Mouse (Mus musculus): ENCODE results near the gene Iglon5.

Iglon5 gene

GRCm38 (mm10) chr7:43465344-43466098, 24.4 kb downstream of the Iglon5 start:
- intact Hi-C loops (cut with DNase I), result loop anchor here (2.0 kb wide), 1 partner anchor 43 kb away; no protein-coding TSS in a partner anchor

GRCm38 (mm10) chr7:43464864-43465343, 25.0 kb downstream of the Iglon5 start:
- intact Hi-C loops (cut with DNase I), result no loop called here

DNA sequence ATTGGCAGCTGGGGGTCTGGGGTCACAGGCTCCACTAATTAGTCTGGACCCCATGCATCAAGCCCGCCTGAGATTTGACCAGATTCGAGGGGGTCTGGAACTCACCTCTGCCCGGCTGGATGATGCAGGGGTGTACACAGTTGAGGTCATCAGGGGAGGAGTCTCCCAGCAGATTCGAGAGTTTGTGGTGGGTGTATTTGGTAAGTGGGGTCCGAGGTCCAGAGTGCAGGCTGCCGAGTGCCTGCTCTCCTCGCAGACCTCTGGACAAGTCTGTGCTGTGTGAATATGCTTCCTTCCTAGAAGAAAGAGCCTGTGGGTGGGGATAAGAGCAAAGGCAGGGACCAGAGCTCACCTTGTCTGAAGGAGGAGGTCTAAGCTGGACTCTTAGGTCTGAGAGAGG, 25.9 kb downstream of the Iglon5 start:
- intact Hi-C loops (cut with DNase I), result no loop called here

DNA sequence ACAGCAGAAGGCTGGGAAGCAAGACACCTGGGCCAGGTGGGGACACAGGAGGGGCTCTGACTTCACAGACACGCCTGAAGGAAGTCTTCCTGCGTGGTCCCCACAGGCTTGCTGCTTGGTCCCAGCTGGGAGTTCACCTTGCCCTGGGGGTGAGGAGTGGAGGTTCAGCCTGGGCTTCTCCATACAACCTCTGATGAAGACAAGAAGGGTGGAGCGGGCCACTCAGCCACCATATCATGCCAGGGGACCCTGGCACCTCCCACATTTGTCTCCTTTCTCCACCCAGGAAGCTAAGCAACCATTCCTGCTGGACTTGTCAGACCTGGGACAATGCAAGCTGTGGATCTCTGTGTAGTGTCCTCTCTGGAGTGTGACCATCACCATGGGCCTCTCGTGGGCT, 27.0 kb downstream of the Iglon5 start, which contains the start of gene Vsig10l:
Gene Vsig10l (plus strand): TSS at position 301 of the 400 bp plus-strand sequence.
- intact Hi-C loops (cut with DNase I), result no loop called here

DNA sequence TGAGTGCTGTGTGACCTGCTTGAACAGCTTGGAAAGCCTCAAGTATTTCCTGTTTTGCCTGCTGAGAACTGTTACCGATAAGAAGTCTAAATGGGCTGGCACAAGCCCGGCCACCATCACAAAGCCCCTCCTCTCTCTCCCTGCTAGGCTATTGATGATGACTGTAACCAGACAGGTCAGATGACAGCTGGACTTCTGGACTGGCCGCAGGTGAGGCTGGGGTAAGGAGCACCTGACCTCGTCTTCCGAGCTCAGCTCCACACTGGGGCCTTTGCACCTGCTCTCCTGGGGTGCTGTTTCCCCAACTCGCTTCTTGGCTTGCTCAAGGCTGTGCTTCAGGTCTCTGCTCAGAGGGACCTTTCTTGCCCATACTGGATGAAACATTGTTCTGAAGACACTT, 35.5 kb downstream of the Iglon5 start:
- intact Hi-C loops (cut with DNase I), result no loop called here

- intact Hi-C loops (cut with DNase I), result no loop called here
Measured at GRCm38 (mm10) chr7:43453599-43454355, 36.1 kb downstream of the Iglon5 start.

DNA sequence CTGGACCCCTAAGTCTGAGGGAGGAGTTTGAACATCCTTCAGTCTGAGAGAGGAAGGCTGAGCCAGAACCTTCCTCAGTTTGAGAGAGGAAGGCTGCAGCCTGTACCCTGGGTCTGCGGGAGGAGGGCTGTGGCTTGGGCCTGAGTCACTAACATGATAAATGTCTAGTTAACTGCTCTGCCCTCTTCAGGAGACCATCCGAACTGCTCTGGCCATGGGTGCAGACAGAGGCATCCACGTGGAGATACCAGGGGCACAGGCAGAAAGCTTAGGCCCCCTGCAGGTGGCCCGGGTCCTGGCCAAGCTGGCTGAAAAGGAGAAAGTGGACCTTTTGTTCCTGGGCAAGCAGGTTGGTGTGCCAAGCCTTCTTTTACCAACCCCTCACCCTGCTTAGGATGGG, 37.3 kb downstream of the Iglon5 start:
- intact Hi-C loops (cut with DNase I), result no loop called here

DNA sequence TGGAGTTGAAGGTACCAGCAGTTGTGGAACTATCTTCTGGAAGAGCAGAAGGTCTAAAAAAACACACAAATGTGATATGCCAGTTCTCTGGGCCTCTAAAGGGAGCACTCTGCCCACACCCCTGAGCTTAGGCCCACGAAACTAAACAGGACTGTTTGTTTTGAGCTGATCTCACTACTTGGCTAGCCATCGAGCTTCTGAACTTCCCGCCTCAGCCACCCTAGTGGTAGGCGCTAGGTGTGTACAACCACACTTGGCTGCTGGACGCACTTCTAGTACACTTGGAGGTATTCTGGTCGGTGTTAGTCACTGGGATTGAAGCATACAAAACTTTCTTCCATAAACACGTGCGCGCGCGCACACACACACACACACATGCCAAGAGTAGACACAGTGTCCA, 38.1 kb downstream of the Iglon5 start:
- intact Hi-C loops (cut with DNase I), result no loop called here

DNA sequence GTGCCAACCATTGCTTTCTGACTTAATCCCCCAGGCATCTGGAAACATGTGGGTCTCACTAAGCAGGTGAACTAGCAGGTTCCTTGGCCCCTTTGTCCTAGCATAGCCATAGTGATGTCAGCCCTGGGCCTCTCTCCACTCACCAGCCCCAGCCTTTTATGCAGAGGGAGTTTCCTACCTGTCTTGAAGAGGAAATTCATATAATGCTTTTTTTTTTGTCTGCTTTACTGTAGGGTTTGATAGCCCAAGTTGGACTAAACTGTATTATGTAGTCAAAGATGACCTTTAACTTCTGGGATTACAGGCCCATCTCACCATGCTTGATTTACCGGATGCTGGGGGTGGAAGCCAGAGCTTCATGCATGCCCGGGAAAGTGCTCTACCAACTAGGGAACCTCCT, 40.1 kb downstream of the Iglon5 start:
- intact Hi-C loops (cut with DNase I), result loop anchor here (10.0 kb wide), 1 partner anchor 145 kb away; no protein-coding TSS in a partner anchor

DNA sequence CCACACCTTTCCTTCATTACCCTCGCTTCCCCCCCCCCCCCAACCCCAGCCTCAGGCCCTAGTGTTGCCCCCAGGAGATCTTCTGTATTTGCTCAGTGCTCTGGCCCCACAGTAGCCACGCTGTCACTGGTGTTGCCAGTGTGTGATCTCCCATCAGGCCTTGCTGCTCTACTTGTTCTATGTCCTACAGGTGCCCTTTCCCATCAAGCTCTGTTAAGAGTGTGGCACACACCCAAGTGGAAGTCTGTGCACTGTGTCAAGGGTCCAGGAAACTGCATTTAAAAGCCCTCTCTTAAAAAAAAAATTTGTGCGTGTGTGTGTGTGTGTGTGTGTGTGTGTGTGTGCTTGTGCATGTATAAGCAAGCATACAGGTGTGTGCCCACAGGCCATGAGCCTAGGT, 41.6 kb downstream of the Iglon5 start:
- intact Hi-C loops (cut with DNase I), result loop anchor here (10.0 kb wide), 1 partner anchor 143 kb away; no protein-coding TSS in a partner anchor

DNA sequence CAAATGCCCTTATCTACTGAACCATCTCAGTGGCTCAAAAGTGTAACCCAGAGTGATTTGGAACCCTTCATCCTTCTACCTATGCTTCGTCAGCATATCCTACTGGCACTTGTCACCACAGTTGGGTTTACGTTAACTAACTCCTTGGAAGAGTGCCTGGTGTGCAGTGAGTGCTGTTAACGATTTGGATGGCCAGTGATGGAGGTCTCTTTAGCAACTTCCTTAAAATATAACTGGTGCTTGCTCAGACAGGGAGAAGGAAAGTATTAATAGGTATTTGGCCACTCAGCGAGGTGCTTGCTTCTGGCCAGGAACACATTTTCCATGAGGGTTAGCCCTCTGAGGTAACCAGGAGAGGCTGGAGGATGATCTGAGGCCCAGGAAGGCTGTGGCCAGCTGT, 42.1 kb downstream of the Iglon5 start:
- intact Hi-C loops (cut with DNase I), result loop anchor here (10.0 kb wide), 1 partner anchor 143 kb away; no protein-coding TSS in a partner anchor

DNA sequence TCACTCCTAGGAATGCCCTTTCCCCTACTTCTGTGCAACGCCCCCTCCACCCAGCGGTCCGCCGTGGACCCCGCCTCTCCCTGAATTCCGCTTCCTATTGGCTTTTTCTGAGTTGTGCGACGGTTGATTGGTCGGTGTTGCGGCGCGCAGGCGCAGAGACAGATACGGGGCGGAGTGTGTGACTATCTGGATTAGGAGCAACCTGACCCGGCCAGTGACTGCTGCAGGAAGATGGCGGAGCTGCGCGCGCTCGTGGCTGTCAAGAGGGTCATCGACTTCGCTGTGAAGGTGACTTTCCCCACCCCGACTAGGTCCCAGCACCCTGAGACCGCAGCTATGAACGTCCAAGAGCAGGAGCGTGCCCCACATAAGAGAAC, 46.0 kb downstream of the Iglon5 start, which contains the start of the genes Etfb and Gm45233:
Gene Etfb (plus strand): TSS at position 167 of the 377 bp plus-strand sequence.
Gene Gm45233 (plus strand): TSS at position 212 of the 377 bp plus-strand sequence.
- intact Hi-C loops (cut with DNase I), result loop anchor here (5.0 to 10.0 kb wide), 2 partner anchors 133 to 139 kb away; partner anchors contain the start of gene Zfp719

DNA sequence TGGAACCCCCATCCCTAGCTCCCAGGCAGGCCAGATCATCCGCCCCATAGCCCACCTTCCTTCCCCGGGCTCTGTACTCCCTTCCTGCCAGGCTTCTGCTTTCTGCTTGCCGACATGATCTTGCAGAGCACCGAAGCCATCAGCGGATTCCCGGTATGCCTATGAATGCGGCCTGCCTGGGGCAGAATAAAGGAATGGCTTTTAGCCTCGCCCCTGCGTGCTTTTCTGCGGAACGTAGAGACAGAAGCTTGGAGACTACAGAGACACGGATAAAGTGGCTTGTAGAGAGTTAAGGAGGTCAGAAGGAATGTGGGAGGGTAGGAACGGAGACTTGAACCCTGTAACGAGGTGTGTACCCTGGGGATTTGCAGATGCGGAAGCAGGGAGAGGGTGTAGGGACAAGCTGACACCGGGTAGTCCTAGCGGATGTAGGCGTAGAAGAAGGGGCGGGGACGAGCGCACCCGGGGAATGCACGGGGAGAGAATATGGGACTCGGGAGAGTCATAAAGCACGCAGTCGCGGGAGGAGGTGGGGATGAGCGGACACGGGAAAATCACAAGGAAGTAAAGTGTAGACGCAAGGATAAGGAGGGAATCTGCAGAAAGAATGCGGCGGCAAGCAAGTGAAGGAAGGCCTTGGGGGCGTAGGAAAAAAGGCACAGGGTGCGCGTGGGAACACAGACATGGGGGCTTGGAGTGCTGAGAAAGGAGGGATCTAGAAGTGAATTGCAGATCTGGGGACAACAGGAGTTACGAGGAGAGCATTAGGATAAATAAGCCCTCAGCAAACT, 46.6 kb downstream of the Iglon5 start:
- intact Hi-C loops (cut with DNase I), result loop anchor here (5.0 to 10.0 kb wide), 2 partner anchors 134 to 139 kb away; partner anchors contain the start of gene Zfp719

GRCm38 (mm10) chr7:43442684-43443083, 47.2 kb downstream of the Iglon5 start:
- intact Hi-C loops (cut with DNase I), result loop anchor here (5.0 to 10.0 kb wide), 2 partner anchors 135 to 138 kb away; partner anchors contain the start of gene Zfp719

- intact Hi-C loops (cut with DNase I), result loop anchor here (5.0 to 10.0 kb wide), 2 partner anchors 136 kb away; partner anchors contain the start of gene Zfp719
Measured at GRCm38 (mm10) chr7:43441071-43441470, 48.8 kb downstream of the Iglon5 start.

DNA sequence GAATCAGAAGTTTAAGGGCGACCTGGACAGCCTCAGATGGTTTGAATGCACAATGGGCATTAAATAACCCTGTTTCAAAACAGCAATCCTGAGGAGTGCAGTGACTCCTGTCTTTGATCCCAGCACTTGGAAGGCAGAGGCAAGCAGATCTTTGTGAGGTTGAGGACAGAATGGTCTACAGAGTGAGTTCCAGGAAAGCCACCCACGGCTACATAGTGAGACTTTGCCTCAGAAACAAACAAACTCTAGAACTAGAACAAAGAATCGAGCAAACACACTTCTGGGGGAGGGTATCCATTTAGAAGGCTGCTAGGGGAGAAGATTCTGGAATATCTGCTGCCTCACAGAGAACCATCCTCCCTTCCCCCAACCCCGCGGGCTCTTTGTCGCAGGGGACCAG, 49.4 kb downstream of the Iglon5 start, which contains the start of gene Cldnd2:
Gene Cldnd2 (plus strand): TSS at position 301 of the 400 bp plus-strand sequence.
- intact Hi-C loops (cut with DNase I), result loop anchor here (5.0 to 10.0 kb wide), 2 partner anchors 136 to 137 kb away; partner anchors contain the start of gene Zfp719

DNA sequence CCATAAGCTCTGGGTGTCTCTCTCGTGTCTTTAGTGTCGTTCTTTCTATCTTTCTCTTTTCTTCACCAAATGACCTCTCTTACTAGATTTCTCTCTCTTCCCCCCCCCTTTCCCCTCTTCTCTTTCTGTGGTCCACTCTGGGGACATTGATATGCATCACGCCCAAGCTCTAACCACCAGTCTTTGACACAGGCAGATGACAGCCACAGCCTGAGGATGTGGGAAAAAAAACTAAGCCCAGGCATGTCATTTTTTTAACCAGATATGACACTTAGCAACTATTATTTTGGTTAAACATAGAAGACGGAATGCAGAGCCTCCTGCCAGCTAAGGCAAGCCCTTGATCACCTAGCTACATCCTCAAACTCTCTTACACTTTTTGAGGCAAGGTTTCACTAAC, 51.3 kb downstream of the Iglon5 start:
- intact Hi-C loops (cut with DNase I), result no loop called here

GRCm38 (mm10) chr7:43436341-43437255, 53.3 kb downstream of the Iglon5 start, which contains the start of gene Nkg7:
Nkg7 (plus strand) TSS chr7:43437073.
- intact Hi-C loops (cut with DNase I), result no loop called here

DNA sequence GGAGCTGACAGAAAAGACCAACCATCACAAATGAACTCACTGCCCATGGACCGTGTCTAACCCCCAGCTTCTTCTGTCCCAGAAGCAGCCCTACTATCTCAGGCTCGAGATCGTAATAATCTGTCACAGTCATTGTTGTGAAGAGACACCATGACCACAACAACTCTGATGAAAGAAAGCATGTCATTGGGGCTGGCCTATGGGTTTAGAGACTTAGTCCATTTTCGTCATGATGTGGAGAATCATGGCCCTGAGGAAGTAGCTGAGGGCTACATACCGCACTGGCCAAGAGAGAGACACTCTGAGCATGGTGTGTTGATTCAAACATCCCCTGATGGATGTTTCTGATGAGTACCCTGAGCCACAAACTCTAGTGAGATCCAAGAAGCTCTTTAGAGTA, 55.2 kb downstream of the Iglon5 start:
- intact Hi-C loops (cut with DNase I), result no loop called here
